Mouse (Mus musculus) neural tube, embryonic 15.5 days (tissue): ENCODE results near the gene Agpat1. TPM values are rescaled to one million over a fixed set of nuclear protein-coding genes. Genes with fewer than 3 reads are reported as not detected.

Experiments used
- ATAC-seq: fragments of 200-750 bp; cut with Nextera tagmentation; 2 replicates; pipeline ENCODE4 v1.8.0; 2017; ENCODE audit warnings: mild to moderate bottlenecking, moderate TSS enrichment, moderate library complexity; ENCODE audit not compliant: low FRiP score
- H3K27ac ChIP-seq: fragments of 300-500 bp; sonication (generic); replicated peaks from 2 replicates; pipeline ENCODE4 v1.5.1; 2015; ENCODE audit warnings: mild to moderate bottlenecking, inconsistent platforms
- H3K27me3 ChIP-seq: fragments of 300-500 bp; sonication (generic); replicated peaks from 2 replicates; pipeline ENCODE4 v1.6.1; 2015; ENCODE audit warnings: inconsistent platforms
- H3K36me3 ChIP-seq: fragments of 300-500 bp; sonication (generic); 2 replicates; pipeline ENCODE4 v1.6.1; 2015; ENCODE audit warnings: inconsistent platforms
- H3K4me1 ChIP-seq: fragments of 300-500 bp; sonication (generic); 2 replicates; pipeline ENCODE4 v1.6.1; 2015; ENCODE audit warnings: inconsistent platforms
- H3K4me2 ChIP-seq: fragments of 300-500 bp; sonication (generic); 2 replicates; pipeline ENCODE4 v1.6.1; 2015; ENCODE audit warnings: inconsistent platforms, mild to moderate bottlenecking, moderate library complexity
- H3K4me3 ChIP-seq: fragments of 300-500 bp; sonication (generic); replicated peaks from 2 replicates; pipeline ENCODE4 v1.5.1; 2015; ENCODE audit warnings: mild to moderate bottlenecking, inconsistent platforms
- H3K9ac ChIP-seq: fragments of 300-500 bp; sonication (generic); replicated peaks from 2 replicates; pipeline ENCODE4 v1.6.1; 2015; ENCODE audit warnings: mild to moderate bottlenecking, inconsistent platforms
- H3K9me3 ChIP-seq: fragments of 300-500 bp; sonication (generic); replicated peaks from 2 replicates; pipeline ENCODE4 v1.6.1; 2016; ENCODE audit warnings: inconsistent platforms
- WGBS: fragments of 180-500 bp; shearing (Covaris S2); methylation state at CpG from one replicate; pipeline ENCODE4 v1.1.7; 2015; ENCODE audit warnings: mixed read lengths; 5-methylcytosine and 5-hydroxymethylcytosine counted together
- polyA plus RNA-seq: library from polyadenylated mRNA; unstranded; fragments of >200 nt; fragmentation: Nextera tagmentation; extraction: Ambion mirVana; gene quantifications from 2 replicates; pipeline ENCODE4 v1.2.1, GENCODE M21; 2015

Gene Agpat1
- polyA plus RNA-seq, 1 experiment from 2014 or later = 133 TPM

DNA sequence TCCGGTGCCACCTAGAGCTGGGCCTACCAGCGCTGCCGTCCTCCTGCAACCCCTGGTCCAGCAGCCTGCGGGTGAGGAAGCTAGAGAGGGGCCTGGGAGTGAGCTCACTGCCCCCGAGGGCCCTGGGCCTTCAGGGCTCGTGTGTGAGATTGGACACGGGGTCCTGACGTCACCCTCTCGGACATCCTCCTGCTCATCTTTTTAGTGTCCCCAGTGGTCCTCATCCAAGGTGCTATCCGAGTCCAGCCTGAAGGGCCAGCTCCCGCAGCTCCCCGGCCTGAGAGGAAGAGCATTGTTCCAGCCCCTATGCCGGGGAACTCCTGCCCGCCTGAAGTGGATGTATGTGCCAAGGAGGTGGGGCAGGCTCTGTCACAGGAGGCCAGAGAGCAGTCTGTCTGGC, 46.7 kb downstream of the Agpat1 start:
- H3K9me3 ChIP-seq = no peaks in the 10 kb centered on the region
- no peak overlapping the region for H3K27ac ChIP-seq
- no peak overlapping the region for H3K4me3 ChIP-seq
- no peak overlapping the region for H3K4me2 ChIP-seq
- H3K9ac ChIP-seq = no peak overlapping the region
- peaks cover 34% of the 10 kb centered on the region for H3K4me1 ChIP-seq
- 95% methylated on average over 14 of the region's 14 CpGs for WGBS
- no peak for ATAC-seq
- H3K27me3 ChIP-seq = no peaks in the 10 kb centered on the region
- H3K36me3 ChIP-seq = peaks cover 63% of the 10 kb centered on the region

DNA sequence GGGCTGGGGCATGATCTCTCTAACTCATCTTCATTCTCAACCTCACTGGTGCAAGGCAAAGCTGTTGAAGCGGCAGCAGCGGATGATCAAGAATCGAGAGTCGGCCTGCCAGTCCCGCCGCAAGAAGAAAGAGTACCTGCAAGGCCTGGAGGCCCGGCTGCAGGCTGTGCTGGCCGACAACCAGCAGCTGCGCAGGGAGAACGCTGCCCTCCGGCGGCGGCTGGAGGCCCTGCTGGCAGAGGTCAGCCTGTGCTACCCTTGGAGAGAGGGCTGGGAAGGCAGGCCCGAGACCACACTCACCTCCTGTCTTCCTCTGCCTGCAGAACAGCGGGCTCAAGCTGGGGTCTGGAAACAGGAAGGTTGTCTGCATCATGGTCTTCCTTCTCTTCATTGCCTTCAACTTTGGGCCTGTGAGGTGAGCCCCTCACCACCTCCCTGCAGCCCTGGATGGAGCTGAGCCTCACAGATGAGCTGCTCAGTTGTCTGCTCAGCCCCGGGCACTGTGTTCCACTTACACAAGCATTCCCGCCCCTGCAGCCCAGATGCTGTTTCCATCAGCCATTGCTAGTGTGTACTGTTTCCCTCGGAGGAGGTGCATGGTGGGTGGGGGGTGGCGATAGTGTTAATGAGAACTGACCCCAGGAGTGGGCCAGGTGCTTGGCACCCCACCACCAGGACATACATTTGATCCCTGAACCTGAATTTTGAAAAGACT, 47.6 kb downstream of the Agpat1 start:
- Histone ChIP-seq H3K4me1 (peaks cover 31% of the 10 kb centered on the region), H3K4me2 (no peak overlapping the region), H3K27ac (no peak overlapping the region), H3K4me3 (no peak overlapping the region), H3K27me3 (no peaks in the 10 kb centered on the region), H3K36me3 (peaks cover 63% of the 10 kb centered on the region), H3K9me3 (no peaks in the 10 kb centered on the region), H3K9ac (no peak overlapping the region)
- ATAC-seq = no peak
- 50% methylated on average over 19 of the region's 19 CpGs for WGBS

GRCm38 (mm10) chr17:34652546-34652945, 48.5 kb downstream of the Agpat1 start:
- Histone ChIP-seq H3K4me1 (peaks cover 28% of the 10 kb centered on the region), H3K4me3 (no peak overlapping the region), H3K36me3 (peaks cover 63% of the 10 kb centered on the region), H3K27ac (no peak overlapping the region), H3K27me3 (no peaks in the 10 kb centered on the region), H3K9me3 (no peaks in the 10 kb centered on the region), H3K9ac (no peak overlapping the region), H3K4me2 (no peak overlapping the region)
- 93% methylated on average over 10 of the region's 10 CpGs for WGBS
- ATAC-seq = no peak

DNA sequence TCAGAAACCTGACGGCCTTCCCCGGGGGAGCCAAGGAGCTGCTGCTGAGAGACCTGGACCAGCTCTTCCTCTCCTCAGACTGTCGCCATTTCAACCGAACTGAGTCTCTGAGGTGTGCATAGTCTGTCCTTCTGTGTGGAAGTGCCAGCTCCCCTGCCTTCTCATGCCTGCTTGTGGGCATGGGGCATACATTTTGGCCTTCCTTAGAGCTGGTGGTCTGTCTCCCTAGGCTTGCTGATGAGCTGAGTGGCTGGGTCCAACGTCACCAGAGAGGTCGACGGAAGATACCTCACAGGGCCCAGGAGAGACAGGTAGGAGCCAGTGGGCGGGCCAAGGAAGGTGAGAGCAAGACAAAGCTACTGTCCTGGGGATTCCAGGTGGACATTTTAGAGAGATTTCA, 48.9 kb downstream of the Agpat1 start:
- H3K9me3 ChIP-seq = no peaks in the 10 kb centered on the region
- H3K36me3 ChIP-seq = peaks cover 63% of the 10 kb centered on the region
- no peak overlapping the region for H3K27ac ChIP-seq
- 94% methylated on average over 8 of the region's 8 CpGs for WGBS
- no peak overlapping the region for H3K9ac ChIP-seq
- no peak for ATAC-seq
- H3K4me1 ChIP-seq = peaks cover 24% of the 10 kb centered on the region
- H3K27me3 ChIP-seq = no peaks in the 10 kb centered on the region
- no peak overlapping the region for H3K4me3 ChIP-seq
- H3K4me2 ChIP-seq = no peak overlapping the region

- no peak for ATAC-seq
- Histone ChIP-seq H3K9ac (no peak overlapping the region), H3K4me3 (no peak overlapping the region), H3K9me3 (no peaks in the 10 kb centered on the region), H3K4me2 (no peak overlapping the region), H3K36me3 (peaks cover 63% of the 10 kb centered on the region), H3K27me3 (peaks cover 3% of the 10 kb centered on the region; the same call in 1 of the 2 replicates), H3K4me1 (peaks cover 15% of the 10 kb centered on the region), H3K27ac (no peak overlapping the region)
- 68% methylated on average over 9 of the region's 9 CpGs for WGBS
Measured at GRCm38 (mm10) chr17:34653746-34654285, 49.8 kb downstream of the Agpat1 start.

- Histone ChIP-seq H3K4me1 (peaks cover 13% of the 10 kb centered on the region), H3K4me3 (no peak overlapping the region), H3K4me2 (no peak overlapping the region), H3K9me3 (no peaks in the 10 kb centered on the region), H3K27ac (no peak overlapping the region), H3K36me3 (peaks cover 57% of the 10 kb centered on the region), H3K27me3 (peaks cover 9% of the 10 kb centered on the region), H3K9ac (no peak overlapping the region)
- ATAC-seq = no peak
- WGBS = 95% methylated on average over 13 of the region's 13 CpGs
Measured at GRCm38 (mm10) chr17:34654392-34654791, 50.3 kb downstream of the Agpat1 start.

DNA sequence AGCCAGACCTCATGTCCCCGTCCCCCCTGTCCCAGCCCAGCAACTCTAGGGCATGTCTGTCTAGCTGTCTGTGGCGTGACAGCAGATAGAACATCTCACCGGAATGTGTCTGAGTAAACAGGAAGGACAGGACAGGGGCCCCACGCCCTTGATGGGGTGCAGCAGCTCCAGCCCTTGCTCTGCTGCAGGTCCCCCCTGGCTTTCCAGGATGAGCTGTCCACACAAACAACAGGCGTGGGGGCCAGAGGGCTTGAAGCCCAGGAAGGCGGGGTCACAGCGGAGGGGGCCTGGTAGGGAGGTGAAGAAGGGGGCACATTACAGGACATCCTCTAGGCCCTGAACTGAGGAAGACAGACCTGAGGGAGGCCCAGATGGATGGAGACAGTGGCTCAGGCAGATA, 51.1 kb downstream of the Agpat1 start:
- Histone ChIP-seq H3K9me3 (no peaks in the 10 kb centered on the region), H3K27me3 (peaks cover 15% of the 10 kb centered on the region), H3K36me3 (peaks cover 50% of the 10 kb centered on the region), H3K4me3 (no peak overlapping the region), H3K9ac (no peak overlapping the region), H3K4me2 (no peak overlapping the region), H3K27ac (0 out of 2 replicates have a peak overlapping the region, but pooled peaks have one; percentile 37), H3K4me1 (peaks cover 13% of the 10 kb centered on the region)
- no peak for ATAC-seq
- WGBS = 84% methylated on average over 7 of the region's 7 CpGs

GRCm38 (mm10) chr17:34655581-34655991, 51.5 kb downstream of the Agpat1 start:
- Histone ChIP-seq H3K4me1 (peaks cover 13% of the 10 kb centered on the region), H3K27ac (peak overlapping the region; percentile 37; the same call in 1 of the 2 replicates)
- 51% methylated on average over 4 of the region's 4 CpGs for WGBS

GRCm38 (mm10) chr17:34656666-34657065, 52.6 kb downstream of the Agpat1 start:
- Histone ChIP-seq H3K4me1 (peaks cover 21% of the 10 kb centered on the region), H3K27me3 (peaks cover 30% of the 10 kb centered on the region), H3K9ac (no peak overlapping the region), H3K4me3 (no peak overlapping the region), H3K9me3 (no peaks in the 10 kb centered on the region), H3K27ac (no peak overlapping the region), H3K4me2 (no peak overlapping the region), H3K36me3 (peaks cover 35% of the 10 kb centered on the region)
- WGBS = 41% methylated on average over 8 of the region's 8 CpGs
- ATAC-seq = no peak

More at GRCm38 (mm10) chr17:34655581-34655991, 51.5 kb downstream of the Agpat1 start:
- Histone ChIP-seq H3K27me3 (peaks cover 19% of the 10 kb centered on the region), H3K9ac (no peak overlapping the region), H3K4me2 (no peak overlapping the region), H3K36me3 (peaks cover 45% of the 10 kb centered on the region), H3K9me3 (no peaks in the 10 kb centered on the region), H3K4me3 (no peak overlapping the region)
- ATAC-seq = peak; percentile 56

DNA sequence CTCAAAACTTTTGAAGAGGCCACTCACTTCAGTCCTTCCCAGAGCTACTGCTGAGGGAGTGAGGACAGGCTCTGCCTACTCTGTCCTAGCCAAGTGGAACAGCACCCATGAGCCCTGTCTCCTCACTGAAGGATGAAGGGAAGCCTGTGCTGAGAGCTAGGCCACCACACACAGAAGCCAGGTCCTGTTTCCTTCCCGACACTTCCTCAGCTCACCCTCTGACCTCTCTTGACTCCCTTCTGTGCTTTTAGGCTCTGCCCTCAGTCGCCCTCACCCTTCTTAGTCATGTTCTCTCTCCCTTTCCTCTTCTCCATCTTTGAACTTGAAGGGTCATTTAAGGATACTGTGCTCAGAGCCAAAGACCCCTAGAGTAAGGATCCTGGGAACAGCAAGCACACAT, 53.2 kb downstream of the Agpat1 start:
- Histone ChIP-seq H3K27me3 (peaks cover 31% of the 10 kb centered on the region), H3K4me3 (no peak overlapping the region), H3K4me2 (no peak overlapping the region), H3K36me3 (peaks cover 28% of the 10 kb centered on the region), H3K9ac (no peak overlapping the region), H3K27ac (no peak overlapping the region), H3K4me1 (peaks cover 22% of the 10 kb centered on the region), H3K9me3 (no peaks in the 10 kb centered on the region)
- no peak for ATAC-seq
- WGBS = 71% methylated on average over 2 of the region's 2 CpGs

DNA sequence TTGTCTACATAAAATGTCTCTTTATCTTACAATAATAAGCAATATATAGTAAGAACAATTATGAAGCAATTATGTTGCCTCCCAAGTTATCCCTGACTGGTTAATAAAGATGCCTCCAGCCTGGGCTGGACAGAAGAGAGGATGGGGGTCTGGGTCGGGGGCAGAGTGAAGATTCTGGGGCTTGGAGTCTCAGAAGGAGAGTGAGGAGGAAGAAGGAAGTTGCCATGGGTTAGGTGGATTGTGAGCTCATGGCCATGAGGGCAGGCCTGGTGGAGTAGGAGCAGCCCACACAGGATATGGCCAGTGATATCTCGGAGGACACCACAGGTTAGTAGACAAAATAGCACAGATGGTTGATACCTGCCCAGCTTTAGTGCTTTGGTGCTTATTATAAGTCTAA, 54.1 kb downstream of the Agpat1 start:
- Histone ChIP-seq H3K4me3 (no peak overlapping the region), H3K4me2 (no peak overlapping the region), H3K27me3 (peaks cover 36% of the 10 kb centered on the region), H3K9ac (no peak overlapping the region), H3K4me1 (peaks cover 22% of the 10 kb centered on the region), H3K9me3 (no peaks in the 10 kb centered on the region), H3K36me3 (peaks cover 20% of the 10 kb centered on the region), H3K27ac (no peak overlapping the region)
- 93% methylated on average over 2 of the region's 2 CpGs for WGBS
- ATAC-seq = no peak

DNA sequence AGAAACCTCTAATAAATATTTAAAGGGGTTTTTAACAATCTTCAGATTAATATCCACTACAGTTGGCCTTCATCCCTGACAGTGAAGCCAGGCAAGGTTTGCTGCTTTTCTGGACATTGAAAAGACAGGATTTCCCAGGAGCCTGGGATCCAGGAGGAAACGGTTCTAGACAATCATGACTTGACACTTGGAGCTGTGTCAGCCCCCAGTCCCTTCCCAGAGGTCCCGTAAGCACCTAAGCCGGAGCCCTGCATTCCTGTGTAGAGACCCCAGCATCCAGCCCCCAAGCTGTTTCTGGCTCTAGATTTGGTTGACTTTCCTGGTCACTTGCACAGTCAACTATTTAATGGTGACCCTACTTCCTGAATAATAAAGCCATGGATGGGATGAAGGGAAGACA, 54.5 kb downstream of the Agpat1 start:
- H3K27ac ChIP-seq = no peak overlapping the region
- H3K27me3 ChIP-seq = peaks cover 37% of the 10 kb centered on the region
- no peak overlapping the region for H3K4me3 ChIP-seq
- no peaks in the 10 kb centered on the region for H3K9me3 ChIP-seq
- no peak overlapping the region for H3K9ac ChIP-seq
- no peak overlapping the region for H3K4me2 ChIP-seq
- H3K4me1 ChIP-seq = peaks cover 22% of the 10 kb centered on the region
- 86% methylated on average over 3 of the region's 3 CpGs for WGBS
- H3K36me3 ChIP-seq = peaks cover 15% of the 10 kb centered on the region
- ATAC-seq = no peak
